Mouse (Mus musculus) skeletal muscle tissue, adult 2 months (tissue): ENCODE measurements around the gene Naa25.

Source experiments
- DNase-seq: peaks from one replicate; pipeline ENCODE4 v3.0.0-alpha.2; 2012; ENCODE audit warnings: low read depth, low spot score

Gene Naa25

GRCm38 (mm10) chr5:121452906-121453305 lies 55.2 kb downstream of the Naa25 start:
- peak; percentile 78 for DNase-seq

GRCm38 (mm10) chr5:121453743-121454502 lies 56.2 kb downstream of the Naa25 start:
- no peak for DNase-seq

- no peak for DNase-seq
Measured at GRCm38 (mm10) chr5:121454503-121454782, 56.7 kb downstream of the Naa25 start.

GRCm38 (mm10) chr5:121455510-121456265 lies 58.0 kb downstream of the Naa25 start:
- no peak for DNase-seq

GRCm38 (mm10) chr5:121461339-121462170 lies 63.8 kb downstream of the Naa25 start:
- DNase-seq, result no peak

- no peak for DNase-seq
Measured at GRCm38 (mm10) chr5:121462171-121462502, 64.4 kb downstream of the Naa25 start.

GRCm38 (mm10) chr5:121462967-121463366 lies 65.2 kb downstream of the Naa25 start:
- no peak for DNase-seq

GRCm38 (mm10) chr5:121463601-121464250 lies 66.0 kb downstream of the Naa25 start:
- no peak for DNase-seq

GRCm38 (mm10) chr5:121469566-121469965 lies 71.8 kb downstream of the Naa25 start:
- DNase-seq, result no peak

GRCm38 (mm10) chr5:121472411-121472810 lies 74.7 kb downstream of the Naa25 start:
- DNase-seq, result no peak

GRCm38 (mm10) chr5:121474610-121475009 lies 76.9 kb downstream of the Naa25 start:
- no peak for DNase-seq

GRCm38 (mm10) chr5:121476040-121476439 lies 78.3 kb downstream of the Naa25 start:
- DNase-seq, result no peak

GRCm38 (mm10) chr5:121477680-121478079 lies 79.9 kb downstream of the Naa25 start:
- DNase-seq, result peak; percentile 43

- DNase-seq, result no peak
Measured at GRCm38 (mm10) chr5:121484801-121485200, 87.1 kb downstream of the Naa25 start.

GRCm38 (mm10) chr5:121493305-121493704 lies 95.6 kb downstream of the Naa25 start:
- no peak for DNase-seq
